Mouse (Mus musculus) kidney, postnatal 0 days (tissue): ENCODE results near the gene Baiap2l2. TPM values are rescaled to one million over a fixed set of nuclear protein-coding genes. Genes with fewer than 3 reads are reported as not detected.
A peak's percentile ranks its signal among the peaks of the same experiment; 100 is the strongest.

Experiments used
- ATAC-seq: fragments of 200-750 bp; cut with Nextera tagmentation; replicated peaks from 2 replicates; pipeline ENCODE4 v1.8.0; 2017; ENCODE audit warnings: low read depth, moderate number of reproducible peaks, moderate TSS enrichment, moderate library complexity; ENCODE audit not compliant: low FRiP score
- DNase-seq: peaks from one replicate; pipeline ENCODE4 v3.0.0-alpha.2; 2016; ENCODE audit warnings: low spot score
- H3K27ac ChIP-seq: fragments of 300-500 bp; sonication (generic); 2 replicates; pipeline ENCODE4 v1.5.1; 2014; ENCODE audit warnings: mild to moderate bottlenecking
- H3K27me3 ChIP-seq: fragments of 300-500 bp; sonication (generic); 2 replicates; pipeline ENCODE4 v1.6.1; 2014; ENCODE audit warnings: low read length, mixed read lengths; ENCODE audit not compliant: insufficient read depth
- H3K36me3 ChIP-seq: fragments of 300-500 bp; sonication (generic); 2 replicates; pipeline ENCODE4 v1.6.1; 2014; ENCODE audit warnings: low read length, mixed read lengths; ENCODE audit not compliant: insufficient read depth
- H3K4me1 ChIP-seq: fragments of 300-500 bp; sonication (generic); replicated peaks from 2 replicates; pipeline ENCODE4 v1.6.1; 2014; ENCODE audit warnings: antibody characterized with exemption, low read length, mixed read lengths; ENCODE audit not compliant: insufficient read depth
- H3K4me2 ChIP-seq: fragments of 300-500 bp; sonication (generic); 2 replicates; pipeline ENCODE4 v1.6.1; 2014; ENCODE audit warnings: mild to moderate bottlenecking, low read length, moderate library complexity, mixed read lengths
- H3K4me3 ChIP-seq: fragments of 300-500 bp; sonication (generic); replicated peaks from 2 replicates; pipeline ENCODE4 v1.5.1; 2014; ENCODE audit warnings: low read depth, low read length
- H3K9ac ChIP-seq: fragments of 300-500 bp; sonication (generic); 2 replicates; pipeline ENCODE4 v1.6.1; 2014; ENCODE audit warnings: low read depth, low read length
- H3K9me3 ChIP-seq: fragments of 300-500 bp; sonication (generic); replicated peaks from 2 replicates; pipeline ENCODE4 v1.6.1; 2016; ENCODE audit warnings: low read length, inconsistent platforms, mixed read lengths
- CTCF ChIP-seq: IDR thresholded peaks from 2 replicates; pipeline ENCODE4 v1.5.1; 2016; ENCODE audit warnings: antibody characterized with exemption, low read depth, mild to moderate bottlenecking, moderate library complexity
- WGBS: fragments of 180-500 bp; shearing (Covaris S2); extraction: QIAGEN DNeasy Blood & Tissue Kit; methylation state at CpG from one replicate; pipeline ENCODE4 v1.1.7; 2014; 5-methylcytosine and 5-hydroxymethylcytosine counted together
- polyA plus RNA-seq: library from polyadenylated mRNA; unstranded; fragments of >200 nt; fragmentation: Nextera tagmentation; extraction: Ambion mirVana; gene quantifications from 2 replicates; pipeline ENCODE4 v1.2.1, GENCODE M21; 2015

The Baiap2l2 gene
- polyA plus RNA-seq, 1 experiment from 2014 or later, result 25.0 TPM

- no peak overlapping the region for H3K27ac ChIP-seq
- no peak overlapping the region for H3K9ac ChIP-seq
- H3K9me3 ChIP-seq, result no peaks in the 10 kb centered on the region
- H3K27me3 ChIP-seq, result no peaks in the 10 kb centered on the region
- no peak for TF ChIP-seq CTCF
- no peak overlapping the region for H3K4me2 ChIP-seq
- no peak overlapping the region for H3K4me3 ChIP-seq
- H3K4me1 ChIP-seq, result no peaks in the 10 kb centered on the region
- H3K36me3 ChIP-seq, result peaks cover 3% of the 10 kb centered on the region; the same call in 1 of the 2 replicates
- ATAC-seq (no peak), DNase-seq (no peak)
- WGBS, result 55% methylated on average over 5 of the region's 5 CpGs
Observed at GRCm38 (mm10) chr15:79304832-79305231, 19.5 kb upstream of the Baiap2l2 start.

- no peaks in the 10 kb centered on the region for H3K9me3 ChIP-seq
- no peak overlapping the region for H3K4me2 ChIP-seq
- no peak overlapping the region for H3K4me3 ChIP-seq
- H3K4me1 ChIP-seq, result no peaks in the 10 kb centered on the region
- TF ChIP-seq CTCF, result no peak
- DNase-seq, result no peak
- no peak overlapping the region for H3K27ac ChIP-seq
- no peak for ATAC-seq
- H3K36me3 ChIP-seq, result peaks cover 3% of the 10 kb centered on the region; the same call in 1 of the 2 replicates
- H3K9ac ChIP-seq, result no peak overlapping the region
- 88% methylated on average over 8 of the region's 8 CpGs for WGBS
- H3K27me3 ChIP-seq, result no peaks in the 10 kb centered on the region
Observed at GRCm38 (mm10) chr15:79303725-79304124, 18.4 kb upstream of the Baiap2l2 start.

- 77% methylated on average over 2 of the region's 2 CpGs for WGBS
Observed at GRCm38 (mm10) chr15:79299563-79300155, 14.3 kb upstream of the Baiap2l2 start.

GRCm38 (mm10) chr15:79298553-79298952, 13.2 kb upstream of the Baiap2l2 start:
- H3K4me3 ChIP-seq, result no peak overlapping the region
- 75% methylated on average over 6 of the region's 6 CpGs for whole genome bisulfite sequencing
- H3K9me3 ChIP-seq, result no peaks in the 10 kb centered on the region
- H3K9ac ChIP-seq, result no peak overlapping the region
- H3K27me3 ChIP-seq, result no peaks in the 10 kb centered on the region
- TF ChIP-seq CTCF, result no peak
- no peak overlapping the region for H3K4me2 ChIP-seq
- 0 out of 2 replicates have a peak, but pooled peaks cover 5% of the 10 kb centered on the region for H3K36me3 ChIP-seq
- DNase-seq, result no peak
- no peaks in the 10 kb centered on the region for H3K4me1 ChIP-seq
- no peak overlapping the region for H3K27ac ChIP-seq
- no peak for ATAC-seq

More at GRCm38 (mm10) chr15:79299563-79300155, 14.3 kb upstream of the Baiap2l2 start:
- Histone ChIP-seq H3K4me2 (no peak overlapping the region), H3K36me3 (0 out of 2 replicates have a peak, but pooled peaks cover 5% of the 10 kb centered on the region), H3K4me3 (no peak overlapping the region), H3K27me3 (no peaks in the 10 kb centered on the region), H3K9ac (no peak overlapping the region), H3K4me1 (no peaks in the 10 kb centered on the region), H3K9me3 (no peaks in the 10 kb centered on the region), H3K27ac (no peak overlapping the region)
- ATAC-seq (no peak), DNase-seq (no peak)
- no peak for TF ChIP-seq CTCF

- no peak for TF ChIP-seq CTCF
- WGBS, result 84% methylated on average over 9 of the region's 9 CpGs
- H3K9ac ChIP-seq, result no peak overlapping the region
Observed at GRCm38 (mm10) chr15:79292779-79293178, 7.4 kb upstream of the Baiap2l2 start.

GRCm38 (mm10) chr15:79290340-79290739, 5.0 kb upstream of the Baiap2l2 start:
- peak; percentile 53 for TF ChIP-seq CTCF
- Histone ChIP-seq H3K4me2 (no peak overlapping the region), H3K9me3 (no peaks in the 10 kb centered on the region), H3K9ac (no peak overlapping the region), H3K4me1 (no peaks in the 10 kb centered on the region), H3K27me3 (no peaks in the 10 kb centered on the region), H3K36me3 (0 out of 2 replicates have a peak, but pooled peaks cover 4% of the 10 kb centered on the region), H3K27ac (no peak overlapping the region), H3K4me3 (no peak overlapping the region)
- WGBS, result 59% methylated on average over 3 of the region's 3 CpGs
- no peak for DNase-seq
- no peak for ATAC-seq

More at GRCm38 (mm10) chr15:79292779-79293178, 7.4 kb upstream of the Baiap2l2 start:
- H3K27ac ChIP-seq, result no peak overlapping the region
- no peaks in the 10 kb centered on the region for H3K27me3 ChIP-seq
- no peak for ATAC-seq
- no peak overlapping the region for H3K4me3 ChIP-seq
- no peak overlapping the region for H3K4me2 ChIP-seq
- no peaks in the 10 kb centered on the region for H3K4me1 ChIP-seq
- H3K9me3 ChIP-seq, result no peaks in the 10 kb centered on the region
- DNase-seq, result no peak
- 0 out of 2 replicates have a peak, but pooled peaks cover 8% of the 10 kb centered on the region for H3K36me3 ChIP-seq
